Mouse (Mus musculus) large intestine, adult 2 months (tissue): Measurements from ENCODE around the gene Nln. TPM values are rescaled to one million over a fixed set of nuclear protein-coding genes. Genes with fewer than 3 reads are reported as not detected.

Experiments used
- DNase-seq: peaks from one replicate; pipeline ENCODE4 v3.0.0-alpha.2; 2012; ENCODE audit warnings: low read depth, low spot score
- WGBS: fragments of 180-500 bp; shearing (Covaris S2); methylation state at CpG from one replicate; pipeline ENCODE4 v1.1.7; 2018; 5-methylcytosine and 5-hydroxymethylcytosine counted together
- polyA plus RNA-seq: library from polyadenylated mRNA; depleted of rRNA; stranded (reverse); fragments of >200 nt; gene quantifications from 2 replicates; pipeline ENCODE4 v1.2.3, GENCODE M21; 2012

Gene Nln
- polyA plus RNA-seq, 1 experiment = 10.9 TPM

DNA sequence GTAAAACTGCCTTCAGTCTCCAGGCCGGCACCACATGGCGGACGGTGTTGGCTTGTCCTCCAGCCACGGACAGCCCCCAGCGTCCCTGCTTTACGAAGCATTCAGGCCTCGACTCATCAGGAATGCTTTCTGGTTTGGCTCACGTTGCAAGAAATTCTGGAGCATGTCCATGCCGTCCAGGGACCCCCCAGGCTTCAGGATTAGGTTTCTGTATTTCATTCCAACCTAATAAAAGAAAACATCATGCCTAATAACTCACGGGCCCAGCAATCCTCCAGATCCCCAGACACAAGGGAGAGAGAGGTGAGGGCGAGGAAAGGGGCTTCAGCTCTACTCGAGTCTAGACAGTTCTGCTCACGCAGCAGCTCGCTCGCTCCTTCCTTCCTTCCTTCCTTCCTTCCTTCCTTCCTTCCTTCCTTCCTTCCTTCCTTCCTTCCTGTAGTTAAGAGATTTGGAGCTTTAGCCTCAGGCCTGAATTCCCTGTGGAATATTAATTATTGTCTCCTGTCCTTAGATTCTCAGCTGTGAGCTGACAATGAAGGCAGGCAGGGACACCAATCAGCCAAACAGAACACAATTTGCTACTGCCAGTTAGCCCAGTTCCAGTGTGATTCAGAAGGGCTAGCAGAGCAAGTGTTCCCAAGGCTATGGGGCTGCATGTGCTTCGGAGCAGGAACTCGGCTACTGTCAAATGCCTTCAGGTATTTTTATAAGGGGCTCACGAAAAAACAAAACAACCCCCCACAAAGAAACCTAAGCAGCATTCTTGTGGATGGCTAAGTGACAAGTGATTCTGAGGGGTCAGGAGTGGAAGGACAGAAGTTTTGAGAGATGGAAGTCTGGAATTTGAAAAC lies 84.3 kb downstream of the Nln start:
- 77% methylated on average over 18 of the region's 18 CpGs for WGBS
- no peak for DNase-seq

DNA sequence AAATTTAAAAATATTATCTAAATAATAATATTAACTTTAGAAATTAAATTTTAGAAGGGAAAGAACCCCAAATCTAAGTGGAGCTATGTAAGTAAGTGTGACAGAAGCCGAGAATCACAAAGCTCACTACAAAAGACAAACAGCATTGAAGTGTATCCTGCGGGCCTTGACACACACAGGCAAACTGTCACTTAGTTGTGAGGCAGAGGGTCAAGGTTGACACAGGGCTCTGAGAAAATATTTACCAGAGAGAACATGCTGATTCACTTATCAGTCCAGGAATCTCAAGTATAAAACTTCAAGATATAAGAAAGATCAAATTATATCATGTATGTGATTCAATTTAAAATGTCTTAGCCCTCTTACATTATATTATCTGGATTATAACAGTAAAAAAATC lies 85.1 kb downstream of the Nln start:
- WGBS = 62% methylated on average over 2 of the region's 2 CpGs
- no peak for DNase-seq

DNA sequence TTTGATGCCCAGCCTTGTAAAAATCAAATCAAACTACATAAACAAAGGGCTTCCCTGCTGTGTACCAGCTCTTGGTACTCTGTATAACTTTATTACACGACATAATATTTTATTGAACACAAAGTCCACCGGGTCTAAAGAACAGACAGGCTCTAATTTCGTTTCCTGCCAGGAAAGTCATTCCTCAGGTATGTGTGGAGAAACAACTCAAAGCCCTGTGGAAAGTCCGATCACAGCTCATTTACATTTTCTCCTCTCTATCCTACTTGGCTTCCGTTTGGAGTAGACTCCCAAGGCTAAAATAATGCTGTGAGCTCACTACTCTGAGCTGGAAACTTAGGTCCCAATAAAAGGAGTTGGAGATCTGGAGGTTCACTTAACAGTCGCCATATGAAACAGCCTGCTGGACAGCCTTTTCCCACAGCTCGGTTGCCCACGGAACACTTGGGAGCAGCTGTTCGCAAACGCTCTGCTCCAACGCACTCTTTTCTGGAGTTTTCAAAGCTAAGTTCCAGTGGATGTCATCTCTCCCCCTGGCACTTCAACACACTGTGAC lies 86.0 kb downstream of the Nln start:
- DNase-seq = no peak
- WGBS = 15% methylated on average over 11 of the region's 11 CpGs

DNA sequence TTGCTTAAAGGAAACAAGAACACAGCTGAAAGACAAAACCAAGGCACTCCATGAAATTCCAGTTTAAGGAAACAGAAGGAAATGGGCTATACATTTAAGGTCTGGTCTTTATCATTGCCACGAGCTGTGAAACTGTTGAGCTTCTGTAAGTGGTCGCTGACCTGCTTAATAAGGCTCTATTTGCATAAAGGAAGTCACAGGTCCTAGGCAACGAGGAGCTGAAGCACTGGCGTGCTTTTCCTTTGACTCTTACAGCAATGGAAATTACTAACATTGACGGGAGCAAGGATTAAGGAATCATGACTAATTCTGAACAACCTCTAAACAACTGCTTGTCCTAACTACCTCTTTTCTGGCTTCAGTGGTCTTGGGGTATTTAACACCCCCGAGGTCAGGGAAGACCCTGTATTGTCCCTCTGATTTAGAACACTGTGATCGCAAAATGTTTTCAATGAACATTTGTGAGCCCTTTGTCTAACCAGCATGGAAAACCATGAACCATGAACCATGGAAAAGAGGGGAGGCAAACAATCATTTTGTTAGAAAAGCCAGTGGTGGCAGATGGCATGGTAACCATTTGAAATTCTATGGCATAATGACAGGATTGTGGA lies 90.8 kb downstream of the Nln start:
- DNase-seq = no peak
- 71% methylated on average over 7 of the region's 7 CpGs for WGBS

DNA sequence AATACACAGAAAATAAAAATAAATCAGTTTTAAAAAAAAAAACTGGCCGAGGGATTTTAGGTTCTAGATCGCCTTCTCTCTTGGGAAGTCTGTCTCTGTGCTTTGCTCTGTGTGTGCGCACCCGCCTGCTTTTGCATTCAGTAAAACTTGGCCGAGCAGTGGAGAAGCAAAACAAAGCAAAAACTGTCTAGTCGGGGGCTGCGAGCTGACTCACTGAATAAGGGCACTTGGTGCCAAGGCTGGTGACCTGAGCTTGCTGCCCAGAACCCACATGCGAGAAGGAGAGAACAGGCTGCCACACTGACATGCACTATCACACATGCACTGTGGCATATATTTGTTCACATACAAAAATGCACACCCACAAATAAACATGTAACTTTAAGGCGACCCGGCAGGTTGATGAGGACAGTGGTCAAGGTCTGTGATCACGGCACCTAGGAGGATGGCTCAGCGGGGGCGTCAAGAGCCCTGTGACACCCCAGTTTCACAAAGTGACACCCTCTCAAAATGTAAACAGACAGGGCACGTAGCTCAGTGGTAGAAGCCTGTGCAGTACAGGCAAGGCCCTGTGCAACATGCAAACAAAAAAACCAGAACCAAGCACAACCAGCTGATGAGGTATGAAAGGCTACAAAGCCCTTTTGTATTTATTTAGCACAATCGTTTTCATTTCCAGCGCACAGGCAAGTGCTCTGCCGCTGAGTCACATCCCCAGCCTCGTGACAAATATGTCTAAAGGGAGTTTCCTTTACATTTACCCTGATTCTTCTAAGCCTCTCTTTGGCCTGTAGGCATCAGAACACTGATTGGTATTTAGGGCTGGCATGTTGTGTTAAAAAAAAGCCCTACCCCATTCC lies 93.9 kb downstream of the Nln start:
- no peak for DNase-seq
- WGBS = 80% methylated on average over 18 of the region's 18 CpGs

DNA sequence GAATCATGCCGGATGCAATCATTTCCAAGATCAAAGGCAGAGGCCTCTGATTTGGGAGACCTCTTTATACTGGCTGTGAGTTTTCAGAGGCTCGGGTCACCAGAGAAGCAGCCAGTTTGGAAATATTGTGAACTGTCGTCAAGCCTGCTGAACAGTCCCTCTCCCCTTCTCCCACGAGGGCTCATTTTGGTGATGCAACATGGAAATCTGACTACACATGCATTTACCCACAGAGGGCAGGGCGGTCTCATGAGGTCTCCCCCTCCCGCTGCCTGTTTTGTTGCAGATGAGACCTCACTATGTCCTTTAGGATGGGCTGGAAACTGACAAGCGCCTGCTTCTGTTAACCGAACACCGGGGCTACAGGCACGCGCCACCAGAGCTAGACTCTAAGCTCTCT lies 95.4 kb downstream of the Nln start:
- WGBS = 91% methylated on average over 11 of the region's 11 CpGs
- DNase-seq = no peak

DNA sequence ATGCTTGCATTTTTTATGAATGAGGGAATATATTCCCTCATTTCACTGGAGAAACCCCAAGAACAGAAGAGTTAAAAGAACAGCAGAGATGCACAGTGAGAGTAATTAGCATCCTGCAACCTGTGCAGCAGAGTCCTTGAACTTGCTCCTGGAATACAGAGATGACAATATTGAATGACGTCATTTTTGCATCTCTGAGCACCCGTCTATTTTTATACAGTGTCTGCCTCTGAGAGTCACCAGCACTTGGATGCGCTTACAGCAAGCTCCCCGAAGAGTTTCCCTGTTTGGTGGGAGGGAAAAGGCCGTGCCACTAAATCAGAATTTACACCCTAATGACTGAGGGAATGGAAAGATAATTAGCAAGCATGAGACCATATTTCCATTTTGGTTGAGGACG lies 96.0 kb downstream of the Nln start:
- no peak for DNase-seq
- 72% methylated on average over 6 of the region's 6 CpGs for WGBS

DNA sequence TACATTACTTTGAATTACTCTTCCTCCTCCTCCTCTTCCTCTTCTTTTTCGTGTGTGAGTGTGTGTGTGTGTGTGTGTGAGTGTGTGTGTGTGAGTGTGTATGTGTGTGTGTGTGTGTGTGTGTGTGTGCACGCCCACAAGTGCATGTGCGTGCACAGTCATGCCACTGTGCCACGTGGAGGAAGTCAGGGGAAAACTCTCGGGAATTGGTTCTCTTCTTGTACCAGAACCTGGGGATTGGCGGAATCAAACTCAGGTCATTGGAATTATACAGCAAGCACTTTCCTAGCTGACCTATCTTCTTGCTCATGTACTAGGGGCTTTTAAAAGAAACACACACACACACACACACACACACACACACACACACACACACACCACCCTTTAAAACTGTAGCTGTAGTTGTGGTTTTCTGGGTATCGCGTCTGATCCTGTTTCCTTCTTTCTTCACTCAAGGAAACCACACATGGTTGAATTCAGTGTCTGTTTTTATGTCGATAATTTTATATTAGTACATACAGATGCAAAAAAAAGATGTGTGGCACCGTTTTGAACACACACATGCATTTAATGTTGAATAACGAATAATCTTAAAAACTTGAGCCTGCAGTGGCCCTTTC lies 97.1 kb downstream of the Nln start:
- DNase-seq = no peak
- 81% methylated on average over 11 of the region's 11 CpGs for WGBS

DNA sequence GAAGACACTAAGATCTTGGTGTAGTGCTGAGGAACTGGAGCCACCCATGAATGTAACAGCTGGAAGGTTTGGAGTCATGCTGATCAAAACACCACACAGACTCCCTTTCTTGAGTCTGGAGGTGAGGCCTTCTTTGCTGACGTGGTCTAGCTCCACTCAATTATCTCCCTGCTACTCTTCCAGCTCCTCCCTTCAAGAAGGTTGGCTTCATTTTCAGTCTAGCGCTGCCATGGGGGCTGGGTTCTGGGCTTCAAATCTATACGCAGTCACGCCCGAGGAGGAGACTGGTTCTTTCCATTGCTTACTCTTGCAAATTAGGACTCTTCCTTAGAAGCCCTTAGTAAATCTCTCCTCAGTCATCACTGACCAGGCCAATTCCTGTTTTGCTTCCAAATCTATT lies 98.1 kb downstream of the Nln start:
- WGBS = 91% methylated on average over 5 of the region's 5 CpGs
- DNase-seq = no peak

DNA sequence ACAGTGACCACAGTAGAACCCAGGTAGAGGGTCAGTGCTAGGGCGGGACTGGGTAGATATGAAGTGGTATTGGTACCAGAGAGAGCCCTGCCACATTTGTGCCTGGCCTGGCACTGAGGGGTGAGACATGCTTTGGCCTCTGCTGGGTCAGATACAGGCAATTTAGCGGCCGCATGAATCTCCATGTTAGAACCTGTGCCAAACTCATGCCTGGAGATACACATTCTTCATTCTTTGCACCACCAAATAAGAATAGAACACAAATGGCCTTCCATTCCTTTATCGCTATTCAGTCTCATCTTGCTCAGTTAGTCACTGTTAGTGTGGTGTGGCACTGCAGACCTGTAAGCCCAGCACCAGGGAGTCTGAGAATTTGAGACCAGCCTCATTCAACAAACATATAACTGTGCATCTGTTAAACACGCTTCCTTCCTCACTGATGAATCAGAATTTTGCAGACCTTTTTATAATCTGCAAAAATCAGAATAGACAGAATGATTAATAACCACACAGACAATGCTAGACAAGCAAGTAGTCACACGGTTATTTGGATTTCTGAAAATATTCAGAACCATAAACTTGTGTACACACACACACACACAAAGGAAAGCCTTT lies 104.1 kb downstream of the Nln start:
- no peak for DNase-seq
- WGBS = 83% methylated on average over 6 of the region's 6 CpGs

DNA sequence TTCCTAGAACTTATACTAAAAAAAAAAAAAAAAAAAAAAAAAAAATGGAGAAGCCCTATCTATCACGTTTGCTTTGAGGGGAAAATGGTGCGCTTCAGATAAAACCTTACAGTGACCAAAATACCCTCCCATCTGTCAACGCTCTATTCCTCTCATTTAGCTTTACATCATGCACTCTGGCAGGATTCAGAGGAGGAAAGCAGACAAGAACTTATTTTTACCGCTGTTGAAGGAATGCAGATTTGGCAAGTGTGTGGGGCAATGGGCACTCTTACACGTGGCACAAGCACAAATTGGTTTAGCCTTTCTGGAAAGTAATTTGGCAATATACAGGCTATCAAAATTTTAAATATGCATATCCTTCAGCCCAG lies 115.3 kb downstream of the Nln start:
- no peak for DNase-seq
- 77% methylated on average over 5 of the region's 5 CpGs for WGBS

DNA sequence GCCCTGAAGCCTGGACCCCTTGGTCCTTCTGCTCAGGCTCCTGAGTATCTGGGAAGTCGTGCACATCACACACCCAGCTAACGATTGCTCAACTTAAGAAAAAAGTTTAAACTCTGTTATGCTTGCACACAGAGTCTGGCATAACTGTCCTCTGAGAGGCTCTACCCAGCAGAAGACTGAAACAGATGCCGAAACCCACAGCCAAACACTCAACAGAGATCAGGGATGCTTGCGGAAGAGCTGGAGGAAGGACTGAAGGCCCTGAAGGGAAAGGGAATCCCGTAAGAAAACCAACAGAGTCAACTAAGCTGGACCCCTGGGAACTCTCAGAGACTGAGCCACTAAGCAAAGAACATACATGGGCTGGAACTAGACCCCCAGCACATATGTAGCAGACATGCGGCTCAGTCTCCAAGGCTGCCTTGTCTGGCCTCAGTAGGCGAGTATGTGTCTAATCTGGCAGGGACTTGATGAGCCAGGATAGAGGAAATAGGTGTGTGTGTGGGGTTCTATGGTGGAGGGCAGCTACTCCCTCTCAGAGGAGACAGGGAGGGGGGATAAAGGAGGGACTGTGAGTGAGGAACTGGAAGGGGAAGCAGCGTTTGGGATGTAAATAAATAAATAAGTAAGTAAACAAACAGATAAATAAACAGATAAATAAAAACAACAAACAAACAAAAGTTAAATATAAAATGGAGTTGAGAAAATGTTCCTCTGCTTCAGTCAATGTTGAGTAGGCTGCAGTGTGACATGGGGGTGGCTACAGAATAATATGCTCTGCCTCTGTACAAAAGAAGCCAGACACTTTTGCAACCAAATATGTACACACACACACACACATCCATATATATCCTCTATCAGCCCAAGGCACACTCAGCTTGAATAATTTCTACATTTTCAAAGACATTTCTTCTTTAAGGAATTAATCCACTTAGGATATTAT lies 116.0 kb downstream of the Nln start:
- WGBS = 70% methylated on average over 8 of the region's 8 CpGs

DNA sequence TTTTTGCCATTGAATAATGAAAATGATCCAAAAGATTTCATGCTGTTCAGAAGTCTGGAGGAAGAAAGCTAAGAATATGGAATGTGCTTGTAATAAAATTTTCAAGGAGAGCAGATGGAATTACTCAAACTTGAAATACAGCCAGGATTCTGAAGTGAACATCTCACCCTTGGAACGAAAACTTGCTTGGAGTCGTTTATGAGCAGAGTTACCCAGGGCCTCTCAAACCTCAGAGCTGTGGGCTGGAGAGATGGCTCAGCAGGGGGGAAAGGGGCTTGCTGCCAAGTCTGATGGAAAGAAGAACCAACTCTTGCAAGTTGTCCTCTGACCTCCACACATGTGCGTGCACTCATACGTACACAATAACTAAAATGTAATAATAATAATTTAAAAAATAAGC lies 122.8 kb downstream of the Nln start:
- 19% methylated on average over 4 of the region's 4 CpGs for WGBS
- no peak for DNase-seq

More for the DNA sequence above, 116.0 kb downstream of the Nln start:
- DNase-seq = no peak

DNA sequence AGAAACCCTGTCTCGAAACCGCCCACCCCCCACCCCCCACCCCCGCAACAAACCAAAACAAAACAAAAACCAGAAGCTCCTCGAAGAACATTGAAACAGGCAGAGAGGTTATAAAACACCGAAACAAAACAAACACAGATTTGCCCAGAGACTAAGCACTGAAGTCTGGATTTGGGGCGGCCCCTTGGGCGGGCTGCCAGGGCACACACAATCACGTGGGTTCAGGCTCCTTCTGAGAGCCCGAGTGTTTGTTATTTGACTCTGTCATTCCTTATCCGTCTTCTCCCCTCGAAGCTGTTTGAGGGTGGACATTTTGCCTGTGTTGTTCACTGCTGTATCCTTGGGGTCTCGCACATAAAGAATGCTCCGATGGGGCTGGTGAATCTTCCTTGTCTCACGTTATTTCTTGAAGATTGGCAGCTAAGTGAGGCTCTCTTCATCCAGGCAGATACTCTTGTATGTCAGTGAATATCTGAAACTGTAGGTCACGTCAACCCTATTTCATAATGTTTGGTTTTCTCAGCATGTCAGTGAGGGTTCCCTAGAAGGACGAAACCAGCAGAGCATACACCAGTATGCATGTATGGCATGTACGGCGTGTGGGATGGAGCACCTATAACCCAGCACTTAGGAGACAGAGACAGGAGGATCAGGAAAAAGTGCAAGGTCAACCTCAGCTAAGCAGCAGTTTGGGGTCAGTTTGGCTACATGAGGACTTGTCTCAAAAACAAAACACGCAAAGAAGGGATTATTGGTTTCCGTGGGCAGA lies 123.7 kb downstream of the Nln start:
- no peak for DNase-seq
- WGBS = 30% methylated on average over 20 of the region's 20 CpGs

DNA sequence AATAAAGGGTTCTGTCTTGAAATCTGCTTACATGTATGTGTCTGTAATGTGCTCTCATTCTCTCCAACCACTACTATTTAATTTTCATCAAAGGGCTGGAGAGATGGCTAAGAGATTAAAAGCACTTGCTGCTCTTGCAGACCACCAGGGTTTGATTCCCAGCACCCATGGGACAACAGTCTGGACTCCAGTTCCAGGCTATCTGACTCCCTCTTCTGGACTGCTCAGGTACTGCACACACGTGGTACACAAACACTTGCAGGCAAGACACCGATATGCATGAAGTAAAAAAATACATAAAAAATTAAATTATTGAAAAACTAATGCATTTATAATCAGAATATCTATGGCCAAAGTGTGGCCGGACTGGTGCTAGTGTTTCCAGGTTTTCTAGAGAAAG lies 127.0 kb downstream of the Nln start:
- WGBS = 97% methylated on average over 3 of the region's 3 CpGs
- no peak for DNase-seq

DNA sequence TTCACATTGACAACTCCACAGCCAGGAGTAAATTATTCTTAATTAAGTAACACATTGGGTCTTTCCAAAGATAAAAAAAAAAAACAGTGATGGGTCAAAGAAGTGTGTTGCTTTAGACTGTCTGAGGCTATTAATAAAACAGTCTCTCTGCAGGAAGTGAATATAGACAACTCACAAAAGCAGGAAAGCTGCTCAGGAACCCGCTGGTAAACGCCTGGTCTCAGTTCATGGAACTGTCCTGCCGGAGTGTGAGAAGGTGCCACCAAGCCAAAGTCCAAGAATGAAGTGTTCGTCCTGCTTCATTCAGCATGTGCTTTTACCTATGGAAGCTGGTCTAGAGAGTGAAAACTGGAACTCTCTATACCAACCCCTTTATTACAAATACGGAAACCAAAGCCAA lies 129.0 kb downstream of the Nln start:
- no peak for DNase-seq
- 85% methylated on average over 5 of the region's 5 CpGs for WGBS

DNA sequence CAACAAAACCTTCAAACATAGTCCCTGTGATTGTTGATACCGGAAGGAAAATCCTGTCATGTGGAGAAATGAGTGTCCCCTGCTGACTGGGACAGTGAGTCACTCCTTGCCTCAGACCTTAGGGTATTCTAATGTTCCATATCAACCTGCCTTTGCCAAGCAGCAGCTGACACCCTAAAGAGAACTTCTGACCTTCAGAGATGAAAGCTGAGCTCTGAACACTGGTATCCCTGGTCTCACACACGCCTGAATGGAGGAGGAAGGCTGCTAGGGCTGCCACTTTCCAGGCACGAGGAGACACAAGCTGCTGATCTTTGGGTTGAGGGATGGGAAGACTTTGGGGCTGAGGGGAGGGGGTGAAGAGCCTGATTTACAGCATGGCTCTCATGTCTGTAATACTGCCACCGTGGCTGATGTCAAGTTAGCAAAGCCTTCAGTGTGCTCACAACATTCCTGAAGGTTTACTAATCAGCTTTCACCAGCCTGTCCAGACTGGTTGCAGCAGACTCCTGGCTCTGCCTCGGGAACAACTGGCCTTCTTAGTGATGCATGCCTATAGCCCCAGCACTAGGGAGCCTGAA lies 131.0 kb downstream of the Nln start:
- DNase-seq = no peak
- WGBS = 36% methylated on average over 5 of the region's 5 CpGs
